Mouse (Mus musculus) neural tube, embryonic 13.5 days (tissue): Measurements from ENCODE around the gene Srr. TPM values are rescaled to one million over a fixed set of nuclear protein-coding genes. Genes with fewer than 3 reads are reported as not detected.

Source experiments
- ATAC-seq: fragments of 200-750 bp; cut with Nextera tagmentation; 2 replicates; pipeline ENCODE4 v1.8.0; 2017; ENCODE audit warnings: low read depth, mild to moderate bottlenecking, moderate TSS enrichment, moderate library complexity
- H3K27ac ChIP-seq: fragments of 300-500 bp; sonication (generic); replicated peaks from 2 replicates; pipeline ENCODE4 v1.5.1; 2015; ENCODE audit warnings: moderate library complexity, mild to moderate bottlenecking, inconsistent platforms
- H3K27me3 ChIP-seq: fragments of 300-500 bp; sonication (generic); 2 replicates; pipeline ENCODE4 v1.6.1; 2015; ENCODE audit warnings: mild to moderate bottlenecking, inconsistent platforms
- H3K36me3 ChIP-seq: fragments of 300-500 bp; sonication (generic); 2 replicates; pipeline ENCODE4 v1.6.1; 2015; ENCODE audit warnings: mild to moderate bottlenecking, inconsistent platforms
- H3K4me1 ChIP-seq: fragments of 300-500 bp; sonication (generic); replicated peaks from 2 replicates; pipeline ENCODE4 v1.6.1; 2015; ENCODE audit warnings: inconsistent platforms
- H3K4me2 ChIP-seq: fragments of 300-500 bp; sonication (generic); 2 replicates; pipeline ENCODE4 v1.6.1; 2015; ENCODE audit warnings: inconsistent platforms, mild to moderate bottlenecking, moderate library complexity
- H3K4me3 ChIP-seq: fragments of 300-500 bp; sonication (generic); 2 replicates; pipeline ENCODE4 v1.5.1; 2015; ENCODE audit warnings: mild to moderate bottlenecking, inconsistent platforms
- H3K9ac ChIP-seq: fragments of 300-500 bp; sonication (generic); 2 replicates; pipeline ENCODE4 v1.6.1; 2015; ENCODE audit warnings: moderate library complexity, mild to moderate bottlenecking, inconsistent platforms
- H3K9me3 ChIP-seq: fragments of 300-500 bp; sonication (generic); 2 replicates; pipeline ENCODE4 v1.6.1; 2016; ENCODE audit warnings: inconsistent platforms
- WGBS: fragments of 180-500 bp; shearing (Covaris S2); methylation state at CpG from one replicate; pipeline ENCODE4 v1.1.7; 2015; 5-methylcytosine and 5-hydroxymethylcytosine counted together
- polyA plus RNA-seq: library from polyadenylated mRNA; unstranded; fragments of >200 nt; fragmentation: Nextera tagmentation; extraction: Ambion mirVana; gene quantifications from 2 replicates; pipeline ENCODE4 v1.2.1, GENCODE M21; 2015

Srr gene
- 34.9 and 36.5 TPM in 2 replicates for polyA plus RNA-seq

DNA sequence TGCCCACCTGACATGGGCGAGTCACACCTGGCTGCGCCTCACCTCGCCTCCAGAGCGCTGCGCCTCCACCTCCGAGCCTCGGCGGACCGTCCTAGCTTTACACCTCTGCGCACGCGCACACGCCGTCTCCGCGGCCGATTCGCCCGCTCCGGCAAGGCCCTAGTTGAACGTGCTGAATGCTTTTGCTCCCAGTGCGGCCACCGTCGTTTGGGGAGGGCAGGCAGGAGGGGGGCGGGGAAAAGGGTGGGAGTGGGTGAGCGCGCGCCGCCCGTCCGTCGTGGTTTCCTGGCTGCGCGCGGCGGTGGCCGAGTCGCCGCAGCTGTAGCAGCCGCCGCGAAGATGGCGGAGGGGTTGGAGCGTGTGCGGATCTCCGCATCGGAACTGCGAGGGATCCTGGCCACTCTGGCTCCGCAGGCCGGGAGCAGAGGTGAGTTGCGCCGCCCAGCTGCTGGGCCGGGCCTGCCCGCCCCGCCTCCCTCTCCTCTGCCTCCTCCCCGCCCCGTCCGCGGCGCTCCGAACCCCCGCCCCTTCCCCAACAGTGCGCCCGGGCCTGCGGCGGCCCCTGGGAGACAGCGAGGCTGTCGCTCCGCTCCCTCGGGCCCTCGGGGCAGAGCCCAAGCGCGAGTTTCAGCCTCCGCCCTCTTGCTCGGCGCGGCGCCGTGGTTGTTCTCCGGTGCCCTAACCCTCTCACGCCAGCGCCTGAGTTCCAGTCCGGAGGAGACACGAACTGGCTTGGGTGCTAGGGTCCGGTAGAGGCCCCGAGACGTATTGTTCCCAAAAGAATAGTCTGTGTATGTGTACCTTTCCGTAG lies at the start of gene Srr, which contains the start of gene Smg6:
Gene Srr (minus strand): TSS at position 372 of the 811 bp plus-strand sequence.
Gene Smg6 (plus strand): TSS at position 247 of the 811 bp plus-strand sequence.
- Histone ChIP-seq H3K4me1 (peaks cover 24% of the 10 kb centered on the region), H3K27me3 (no peaks in the 10 kb centered on the region), H3K27ac (peak within 1 kb of the TSS; percentile 98), H3K9ac (peak within 1 kb of the TSS; percentile 94), H3K36me3 (peaks cover 18% of the 10 kb centered on the region), H3K9me3 (no peaks in the 10 kb centered on the region), H3K4me3 (peak within 1 kb of the TSS; percentile 96), H3K4me2 (peak within 1 kb of the TSS; percentile 69)
- peak; percentile 95 for ATAC-seq
- WGBS, result under 1% methylated on average over 86 of the region's 88 CpGs

DNA sequence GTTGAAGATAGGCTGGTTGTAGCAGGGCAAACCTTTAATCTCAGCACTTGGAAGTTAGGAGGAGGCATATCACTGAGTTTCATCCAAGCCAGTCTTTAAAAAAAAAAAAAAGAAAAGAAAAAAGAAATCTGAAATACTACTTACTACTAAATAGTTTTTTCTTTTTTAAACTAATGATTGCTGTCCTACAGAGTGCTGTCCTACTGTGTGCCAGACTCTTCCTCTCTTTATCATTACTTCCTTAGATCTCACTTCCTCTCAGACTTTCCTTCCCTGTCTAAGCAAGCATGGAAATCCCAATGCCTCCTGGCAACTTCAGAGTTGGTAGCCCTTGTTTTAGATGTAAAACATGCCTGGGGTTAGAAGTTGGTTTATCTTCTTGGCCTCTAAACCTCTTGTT lies 48.9 kb upstream of the Srr start:
- no peaks in the 10 kb centered on the region for H3K27me3 ChIP-seq
- no peak overlapping the region for H3K27ac ChIP-seq
- no peak overlapping the region for H3K9ac ChIP-seq
- H3K4me3 ChIP-seq, result no peak overlapping the region
- H3K36me3 ChIP-seq, result 0 out of 2 replicates have a peak, but pooled peaks cover 4% of the 10 kb centered on the region
- H3K4me2 ChIP-seq, result no peak overlapping the region
- no peak for ATAC-seq
- no peaks in the 10 kb centered on the region for H3K9me3 ChIP-seq
- H3K4me1 ChIP-seq, result no peaks in the 10 kb centered on the region

DNA sequence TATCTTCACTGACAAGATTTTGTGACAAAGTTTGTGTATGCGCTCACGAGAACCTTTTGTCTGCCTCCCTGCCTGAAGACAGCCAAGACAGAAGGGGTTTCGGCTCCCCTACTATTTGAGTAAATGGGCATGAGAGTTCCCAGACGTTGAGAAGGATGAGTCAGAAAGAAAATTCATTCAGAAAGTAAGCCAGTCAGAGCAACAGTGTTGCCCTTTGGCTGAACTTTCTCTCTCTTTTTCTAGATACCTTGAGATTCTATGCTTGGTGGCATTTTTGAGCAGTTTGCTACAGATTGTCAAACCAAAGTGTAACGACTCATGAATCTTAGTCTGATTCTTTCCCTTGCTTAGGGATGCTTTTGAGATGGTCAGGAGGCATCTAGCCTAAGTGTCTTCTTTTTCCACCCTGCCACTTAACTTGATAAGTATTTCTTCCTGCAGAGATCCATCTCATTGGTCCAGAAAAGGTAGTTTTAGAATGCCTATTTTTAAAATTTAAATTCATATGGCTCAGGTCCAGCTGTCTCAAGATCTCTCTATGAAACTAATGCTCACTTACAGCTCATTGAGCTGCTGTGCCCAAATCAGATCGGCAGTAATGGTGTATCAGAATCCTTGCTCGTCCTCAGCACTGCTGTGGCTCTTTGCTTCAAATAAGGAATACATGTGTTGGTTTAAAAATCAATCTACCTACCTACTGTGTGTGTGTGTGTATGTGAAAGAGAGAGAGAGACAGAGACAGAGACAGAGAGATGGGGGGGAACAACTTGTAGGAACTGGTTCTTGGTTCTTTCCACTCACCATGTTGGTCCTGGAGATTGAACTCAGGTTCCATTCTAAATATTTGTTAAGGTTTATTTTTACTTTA lies 47.8 kb upstream of the Srr start:
- no peak overlapping the region for H3K9ac ChIP-seq
- H3K9me3 ChIP-seq, result no peaks in the 10 kb centered on the region
- 87% methylated on average over 7 of the region's 7 CpGs for WGBS

DNA sequence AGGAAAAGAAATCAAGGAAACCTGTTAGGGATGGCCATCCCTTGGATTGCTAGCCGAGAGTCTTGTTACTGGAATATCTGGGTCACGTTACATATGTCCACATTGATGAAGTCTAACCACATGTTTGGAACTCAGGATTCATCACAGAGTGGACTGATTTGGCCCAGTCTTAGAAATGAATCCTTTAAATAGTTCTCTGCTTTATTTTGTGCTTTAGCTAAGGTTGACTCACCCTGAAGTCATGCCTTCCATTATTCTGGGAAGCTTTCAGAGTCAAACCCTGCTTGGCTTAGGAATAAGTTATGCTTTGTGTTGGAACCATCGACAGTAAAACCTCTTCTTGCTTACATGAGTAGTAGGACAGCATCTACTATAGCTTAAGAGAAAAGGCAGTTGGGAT lies 39.8 kb upstream of the Srr start:
- 94% methylated on average over 3 of the region's 3 CpGs for WGBS
- H3K9ac ChIP-seq, result no peak overlapping the region
- peaks cover 3% of the 10 kb centered on the region for H3K36me3 ChIP-seq
- peaks cover 6% of the 10 kb centered on the region for H3K4me1 ChIP-seq
- H3K9me3 ChIP-seq, result no peaks in the 10 kb centered on the region
- no peak overlapping the region for H3K4me2 ChIP-seq
- ATAC-seq, result no peak
- H3K27ac ChIP-seq, result no peak overlapping the region
- H3K27me3 ChIP-seq, result no peaks in the 10 kb centered on the region
- no peak overlapping the region for H3K4me3 ChIP-seq

More for the DNA sequence above, 47.8 kb upstream of the Srr start:
- Histone ChIP-seq H3K4me2 (no peak overlapping the region), H3K4me1 (no peaks in the 10 kb centered on the region), H3K4me3 (no peak overlapping the region), H3K27me3 (no peaks in the 10 kb centered on the region), H3K27ac (no peak overlapping the region), H3K36me3 (0 out of 2 replicates have a peak, but pooled peaks cover 4% of the 10 kb centered on the region)
- no peak for ATAC-seq

DNA sequence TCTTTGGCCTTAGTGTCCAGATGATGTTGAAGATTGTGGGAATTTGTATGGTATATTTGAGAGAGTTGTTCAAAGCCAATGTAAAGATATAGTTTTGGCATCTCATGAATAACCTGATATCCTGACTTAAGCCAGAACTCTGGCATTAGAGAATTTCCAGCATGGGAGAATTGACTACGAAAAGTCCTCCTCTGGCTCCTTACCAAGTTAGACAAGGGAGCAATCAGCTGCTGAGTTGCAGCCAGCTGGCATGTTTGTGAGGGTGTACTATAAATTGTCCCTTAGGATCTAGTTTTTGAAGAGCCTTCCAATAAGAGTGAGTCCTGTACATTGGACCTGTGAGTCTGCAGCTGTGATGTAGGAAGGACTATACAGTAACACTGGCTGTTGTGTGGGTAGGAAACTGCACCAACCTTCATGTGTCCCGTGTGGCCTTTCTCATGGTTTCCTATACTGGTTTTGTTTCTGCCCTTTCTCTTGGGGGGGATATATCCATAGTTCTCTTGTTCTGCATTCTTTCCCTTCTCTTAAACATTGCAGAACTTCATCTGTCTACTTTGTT lies 37.2 kb upstream of the Srr start:
- H3K9ac ChIP-seq, result no peak overlapping the region
- no peaks in the 10 kb centered on the region for H3K27me3 ChIP-seq
- peaks cover 3% of the 10 kb centered on the region for H3K36me3 ChIP-seq
- peaks cover 6% of the 10 kb centered on the region for H3K4me1 ChIP-seq
- no peak overlapping the region for H3K27ac ChIP-seq
- no peak for ATAC-seq
- no peaks in the 10 kb centered on the region for H3K9me3 ChIP-seq
- H3K4me2 ChIP-seq, result no peak overlapping the region
- 74% methylated on average over 2 of the region's 2 CpGs for WGBS
- no peak overlapping the region for H3K4me3 ChIP-seq

DNA sequence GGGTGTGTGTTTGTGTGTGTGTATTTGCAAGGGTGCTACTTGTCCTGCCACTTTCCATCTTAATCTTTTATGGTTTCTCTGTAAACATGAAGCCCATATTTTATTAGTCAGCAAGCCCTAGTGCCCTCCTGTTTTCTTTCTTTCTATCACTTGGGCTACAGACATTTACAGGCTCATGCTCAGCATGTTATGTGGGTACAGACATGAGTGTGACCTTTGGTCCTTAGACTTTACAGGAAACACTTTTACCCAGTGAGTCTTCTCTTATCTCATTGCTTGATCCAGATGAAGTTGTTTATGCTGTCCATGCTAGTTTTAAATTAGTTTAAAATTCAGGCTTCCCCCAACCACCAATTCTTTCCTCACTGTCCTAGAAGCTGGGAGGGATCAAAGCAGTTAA lies 36.2 kb upstream of the Srr start:
- no peak overlapping the region for H3K27ac ChIP-seq
- no peaks in the 10 kb centered on the region for H3K27me3 ChIP-seq
- no peak overlapping the region for H3K4me3 ChIP-seq
- H3K4me2 ChIP-seq, result no peak overlapping the region
- H3K4me1 ChIP-seq, result peaks cover 6% of the 10 kb centered on the region
- no peaks in the 10 kb centered on the region for H3K9me3 ChIP-seq
- no peak for ATAC-seq
- peaks cover 5% of the 10 kb centered on the region; the same call in 1 of the 2 replicates for H3K36me3 ChIP-seq
- H3K9ac ChIP-seq, result no peak overlapping the region

DNA sequence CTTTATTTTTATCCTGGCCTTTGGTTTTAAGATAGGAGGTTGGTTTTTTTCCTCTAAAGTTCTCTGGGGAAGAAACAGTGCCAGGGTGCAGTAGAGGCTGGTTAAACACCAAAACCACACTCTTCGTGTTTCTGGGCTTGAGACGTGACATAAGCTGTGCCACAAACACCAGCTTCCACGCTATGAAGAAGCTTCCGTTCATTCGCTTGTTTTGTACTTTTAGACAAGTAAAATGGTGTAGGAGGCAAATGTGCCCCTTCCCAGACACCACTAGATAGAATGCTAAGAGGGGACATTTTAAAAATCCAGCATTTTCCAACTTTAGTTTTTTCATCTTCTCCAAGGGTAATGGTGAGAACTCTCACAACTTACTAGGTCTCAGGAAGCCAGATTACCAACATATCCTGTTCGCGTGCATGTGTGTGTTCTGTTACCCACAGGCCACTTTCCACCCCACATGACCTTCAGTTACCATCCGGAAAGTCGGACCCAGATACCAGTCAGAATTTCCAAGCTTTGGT lies 34.3 kb upstream of the Srr start:
- no peak for ATAC-seq
- 94% methylated on average over 9 of the region's 9 CpGs for WGBS

DNA sequence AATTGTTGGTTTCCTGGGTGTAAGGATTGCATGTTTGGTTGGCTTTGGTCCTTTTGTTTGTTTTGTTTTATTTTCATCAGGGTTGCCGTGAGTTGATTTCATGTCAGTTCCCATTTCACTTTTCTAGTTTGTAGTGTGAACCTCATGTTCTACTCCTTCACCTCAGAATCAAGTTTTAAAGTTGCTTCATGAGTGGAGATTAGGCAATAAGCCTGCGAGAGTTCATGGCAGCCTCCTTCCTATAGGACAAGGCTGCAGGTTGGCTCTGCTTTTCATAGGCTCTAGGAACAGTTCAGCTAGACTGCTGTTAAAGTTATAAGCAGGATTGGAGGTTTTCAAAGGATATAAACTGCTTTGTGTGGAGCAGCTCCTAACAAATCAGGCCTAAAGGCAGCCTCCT lies 33.8 kb upstream of the Srr start:
- no peaks in the 10 kb centered on the region for H3K9me3 ChIP-seq
- no peak overlapping the region for H3K9ac ChIP-seq
- no peak overlapping the region for H3K4me2 ChIP-seq
- H3K27me3 ChIP-seq, result no peaks in the 10 kb centered on the region
- peaks cover 6% of the 10 kb centered on the region for H3K4me1 ChIP-seq
- peaks cover 18% of the 10 kb centered on the region; the same call in 1 of the 2 replicates for H3K36me3 ChIP-seq
- ATAC-seq, result no peak
- H3K4me3 ChIP-seq, result no peak overlapping the region
- WGBS, result 82% methylated on average over 2 of the region's 2 CpGs
- no peak overlapping the region for H3K27ac ChIP-seq

More for the DNA sequence above, 34.3 kb upstream of the Srr start:
- H3K27ac ChIP-seq, result no peak overlapping the region
- H3K4me3 ChIP-seq, result no peak overlapping the region
- no peaks in the 10 kb centered on the region for H3K9me3 ChIP-seq
- H3K27me3 ChIP-seq, result no peaks in the 10 kb centered on the region
- peaks cover 6% of the 10 kb centered on the region for H3K4me1 ChIP-seq
- H3K4me2 ChIP-seq, result no peak overlapping the region
- H3K9ac ChIP-seq, result no peak overlapping the region
- H3K36me3 ChIP-seq, result peaks cover 13% of the 10 kb centered on the region; the same call in 1 of the 2 replicates

DNA sequence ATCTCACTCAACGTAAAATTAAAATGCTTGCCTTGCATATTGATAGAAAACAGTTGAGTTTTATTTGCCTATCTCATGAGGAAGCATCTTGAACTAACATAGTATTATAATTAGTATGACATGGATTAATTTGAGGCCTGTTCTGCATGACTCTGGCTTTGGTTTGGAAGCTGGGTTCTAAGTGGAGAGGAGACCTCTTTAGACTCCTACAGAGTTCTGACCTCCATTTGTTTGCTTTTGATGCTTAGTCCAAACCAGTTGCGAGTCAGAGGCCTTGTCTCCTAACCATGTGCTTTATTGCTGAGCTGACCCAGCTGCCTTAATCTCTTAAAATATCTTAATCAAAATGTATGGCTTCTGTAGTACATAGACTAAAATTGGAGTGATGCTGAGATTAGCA lies 31.9 kb upstream of the Srr start:
- Histone ChIP-seq H3K36me3 (peaks cover 21% of the 10 kb centered on the region), H3K9ac (no peak overlapping the region), H3K9me3 (no peaks in the 10 kb centered on the region), H3K27me3 (no peaks in the 10 kb centered on the region), H3K4me3 (no peak overlapping the region), H3K4me2 (no peak overlapping the region), H3K27ac (no peak overlapping the region), H3K4me1 (no peaks in the 10 kb centered on the region; the same call in 1 of the 2 replicates)
- 94% methylated on average over 2 of the region's 2 CpGs for WGBS
- no peak for ATAC-seq

DNA sequence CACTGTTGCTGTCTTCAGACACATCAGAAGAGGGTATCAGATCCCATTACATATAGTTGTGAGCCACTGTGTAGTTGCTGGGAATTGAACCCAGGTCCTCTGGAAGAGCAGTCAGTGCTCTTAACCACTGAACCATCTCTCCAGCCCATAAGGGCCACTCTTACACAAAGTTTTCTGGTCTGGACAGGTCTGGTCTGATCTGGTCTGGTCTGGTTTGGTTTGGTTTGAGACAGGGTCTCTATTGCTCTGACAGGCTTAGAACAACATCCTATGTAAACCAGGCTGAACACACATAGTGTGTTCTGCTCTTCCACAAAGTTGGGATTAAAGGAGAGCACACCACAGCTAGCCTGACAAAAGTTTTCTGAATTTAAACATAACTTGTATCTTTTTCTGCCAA lies 30.3 kb upstream of the Srr start:
- H3K4me1 ChIP-seq, result no peaks in the 10 kb centered on the region
- peaks cover 25% of the 10 kb centered on the region for H3K36me3 ChIP-seq
- no peak overlapping the region for H3K4me3 ChIP-seq
- H3K27ac ChIP-seq, result no peak overlapping the region
- no peaks in the 10 kb centered on the region for H3K9me3 ChIP-seq
- no peak overlapping the region for H3K4me2 ChIP-seq
- no peak for ATAC-seq
- no peak overlapping the region for H3K9ac ChIP-seq
- no peaks in the 10 kb centered on the region for H3K27me3 ChIP-seq

DNA sequence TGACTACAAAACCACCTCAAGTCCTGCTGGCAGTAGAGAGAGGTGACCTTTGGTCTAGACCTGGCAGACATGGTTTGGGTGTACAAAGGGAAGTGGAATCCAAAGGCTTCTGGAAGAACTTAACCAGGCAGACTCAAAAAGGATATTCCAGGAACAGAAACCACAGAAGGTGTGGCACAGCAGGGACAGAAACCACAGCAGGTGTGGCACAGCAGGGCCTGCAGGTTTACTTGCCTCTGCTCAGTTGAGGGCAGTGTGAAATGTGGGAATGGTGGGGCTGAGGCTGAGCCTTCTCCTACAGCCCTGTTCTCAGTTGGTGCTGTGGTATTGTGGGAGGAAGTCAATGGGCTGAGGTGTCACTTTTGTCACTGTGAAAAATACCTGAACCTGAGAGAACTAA lies 29.2 kb upstream of the Srr start:
- Histone ChIP-seq H3K4me3 (no peak overlapping the region), H3K36me3 (peaks cover 29% of the 10 kb centered on the region), H3K27ac (no peak overlapping the region), H3K9me3 (no peaks in the 10 kb centered on the region), H3K4me2 (no peak overlapping the region), H3K9ac (no peak overlapping the region), H3K27me3 (no peaks in the 10 kb centered on the region), H3K4me1 (no peaks in the 10 kb centered on the region)
- ATAC-seq, result no peak

DNA sequence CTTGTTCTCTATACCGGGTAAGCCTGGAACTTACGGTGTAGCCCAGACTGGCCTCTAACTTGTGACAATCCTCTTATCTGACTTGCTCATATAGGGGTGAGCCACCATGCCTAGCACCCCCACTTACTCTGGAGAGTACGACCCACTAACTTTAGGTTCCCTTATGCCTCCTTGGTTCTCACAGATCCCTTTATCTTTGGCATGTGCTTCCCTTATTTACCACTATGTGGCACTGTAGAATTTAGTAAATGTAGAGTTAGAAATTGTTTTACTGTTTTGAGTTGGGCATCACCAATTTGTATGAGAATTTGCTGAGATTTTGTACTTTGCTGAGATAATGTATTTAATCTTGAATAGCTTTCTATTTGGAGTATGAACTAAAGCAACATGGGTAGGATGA lies 20.6 kb upstream of the Srr start:
- no peaks in the 10 kb centered on the region for H3K9me3 ChIP-seq
- peaks cover 56% of the 10 kb centered on the region for H3K36me3 ChIP-seq
- H3K4me1 ChIP-seq, result no peaks in the 10 kb centered on the region
- H3K27me3 ChIP-seq, result no peaks in the 10 kb centered on the region
- no peak overlapping the region for H3K4me2 ChIP-seq
- H3K4me3 ChIP-seq, result no peak overlapping the region
- H3K27ac ChIP-seq, result no peak overlapping the region
- no peak overlapping the region for H3K9ac ChIP-seq
- WGBS, result 82% methylated on average over 3 of the region's 3 CpGs
- ATAC-seq, result no peak
